Mouse (Mus musculus) cerebellum, postnatal 4 days (tissue): ENCODE measurements around the gene Mfsd14a.
A peak's percentile ranks its signal among the peaks of the same experiment; 100 is the strongest.

Source experiments
- DNase-seq, 2 experiments: peaks; one replicate each; pipeline ENCODE4 v3.0.0; 2022; ENCODE audit warnings: low spot score in 2 of 2, mixed read lengths in 1 of 2

The Mfsd14a gene

GRCm38 (mm10) chr3:116601781-116602180 is 60.7 kb downstream of the Mfsd14a start:
- DNase-seq, result no peak

- no peak for DNase-seq
Measured at GRCm38 (mm10) chr3:116601005-116601404, 61.5 kb downstream of the Mfsd14a start.

GRCm38 (mm10) chr3:116599705-116600104 is 62.8 kb downstream of the Mfsd14a start:
- no peak for DNase-seq

GRCm38 (mm10) chr3:116595603-116595991 is 66.9 kb downstream of the Mfsd14a start:
- no peak for DNase-seq

- peak; percentile 99 for DNase-seq
Measured at GRCm38 (mm10) chr3:116594728-116595602, 67.5 kb downstream of the Mfsd14a start, which contains the start of gene Sass6. Sass6 (plus strand) TSS chr3:116594982.

GRCm38 (mm10) chr3:116594076-116594727 is 68.3 kb downstream of the Mfsd14a start:
- no peak for DNase-seq

- DNase-seq, result no peak
Measured at GRCm38 (mm10) chr3:116582201-116582600, 80.3 kb downstream of the Mfsd14a start.
